Mouse (Mus musculus) thymus, adult 2 months (tissue): Measurements from ENCODE around the gene Zfp526. TPM values are rescaled to one million over a fixed set of nuclear protein-coding genes. Genes with fewer than 3 reads are reported as not detected.
A peak's percentile ranks its signal among the peaks of the same experiment; 100 is the strongest.

ENCODE experiments used
- DNase-seq: peaks from one replicate; pipeline ENCODE4 v3.0.0; 2021
- H3K27ac ChIP-seq: fragments of 200-500 bp; 2 replicates; pipeline ENCODE4 v1.5.1; 2012; ENCODE audit warnings: low read length, control low read depth; ENCODE audit not compliant: control insufficient read depth, insufficient read depth
- H3K27me3 ChIP-seq: fragments of 200-500 bp; 2 replicates; pipeline ENCODE4 v1.6.1; 2012; ENCODE audit warnings: mild to moderate bottlenecking, low read length, moderate library complexity, mixed read lengths; ENCODE audit not compliant: control insufficient read depth, insufficient read depth
- H3K36me3 ChIP-seq: fragments of 200-500 bp; 2 replicates; pipeline ENCODE4 v1.6.1; 2012; ENCODE audit warnings: mild to moderate bottlenecking, low read length, moderate library complexity; ENCODE audit not compliant: control insufficient read depth, insufficient read depth
- H3K4me1 ChIP-seq: fragments of 200-500 bp; replicated peaks from 2 replicates; pipeline ENCODE4 v1.6.1; 2012; ENCODE audit warnings: low read length; ENCODE audit not compliant: control insufficient read depth, insufficient read depth
- H3K4me3 ChIP-seq: fragments of 200-500 bp; 2 replicates; pipeline ENCODE4 v1.5.1; 2012; ENCODE audit warnings: mild to moderate bottlenecking, low read length, control low read depth, moderate library complexity; ENCODE audit not compliant: control insufficient read depth, insufficient read depth
- CTCF ChIP-seq: fragments of 200-500 bp; IDR thresholded peaks from 2 replicates; pipeline ENCODE4 v1.5.1; 2012; ENCODE audit warnings: mild to moderate bottlenecking, control low read depth, low read length, moderate library complexity, borderline replicate concordance; ENCODE audit not compliant: control insufficient read depth, poor library complexity, insufficient read depth; ENCODE audit errors: extremely low read depth
- POLR2A ChIP-seq: fragments of 200-500 bp; IDR thresholded peaks from 2 replicates; pipeline ENCODE4 v1.6.1; 2012; ENCODE audit warnings: mild to moderate bottlenecking, low read length, control low read depth, moderate library complexity; ENCODE audit not compliant: control insufficient read depth, poor library complexity, insufficient read depth; ENCODE audit errors: extremely low read depth
- WGBS: fragments of 180-500 bp; shearing (Covaris S2); methylation state at CpG from one replicate; pipeline ENCODE4 v1.1.7; 2018; 5-methylcytosine and 5-hydroxymethylcytosine counted together
- polyA plus RNA-seq: library from polyadenylated mRNA; depleted of rRNA; stranded (reverse); fragments of >200 nt; gene quantifications from 2 replicates; pipeline ENCODE4 v1.2.3, GENCODE M21; 2012

Gene Zfp526
- polyA plus RNA-seq, 1 experiment, result 38.2 TPM

- H3K4me1 ChIP-seq, result peaks cover 26% of the 10 kb centered on the region
- peak; percentile 16; the same call in 1 of the 2 replicates for TF ChIP-seq POLR2A
- 0 out of 2 replicates have a peak, but pooled peaks have one; percentile 34 for TF ChIP-seq CTCF
- H3K36me3 ChIP-seq, result no peaks in the 10 kb centered on the region
- H3K4me3 ChIP-seq, result peak within 1 kb of the TSS; percentile 77
- peak; percentile 99 for DNase-seq
- WGBS, result under 1% methylated on average over 29 of the region's 29 CpGs
- H3K27ac ChIP-seq, result peak within 1 kb of the TSS; percentile 84
- no peaks in the 10 kb centered on the region for H3K27me3 ChIP-seq
Measured at GRCm38 (mm10) chr7:25267301-25267750, 46.1 kb downstream of the Zfp526 start, which contains the start of gene Cic. Gene Cic (plus strand): TSS chr7:25267704.

DNA sequence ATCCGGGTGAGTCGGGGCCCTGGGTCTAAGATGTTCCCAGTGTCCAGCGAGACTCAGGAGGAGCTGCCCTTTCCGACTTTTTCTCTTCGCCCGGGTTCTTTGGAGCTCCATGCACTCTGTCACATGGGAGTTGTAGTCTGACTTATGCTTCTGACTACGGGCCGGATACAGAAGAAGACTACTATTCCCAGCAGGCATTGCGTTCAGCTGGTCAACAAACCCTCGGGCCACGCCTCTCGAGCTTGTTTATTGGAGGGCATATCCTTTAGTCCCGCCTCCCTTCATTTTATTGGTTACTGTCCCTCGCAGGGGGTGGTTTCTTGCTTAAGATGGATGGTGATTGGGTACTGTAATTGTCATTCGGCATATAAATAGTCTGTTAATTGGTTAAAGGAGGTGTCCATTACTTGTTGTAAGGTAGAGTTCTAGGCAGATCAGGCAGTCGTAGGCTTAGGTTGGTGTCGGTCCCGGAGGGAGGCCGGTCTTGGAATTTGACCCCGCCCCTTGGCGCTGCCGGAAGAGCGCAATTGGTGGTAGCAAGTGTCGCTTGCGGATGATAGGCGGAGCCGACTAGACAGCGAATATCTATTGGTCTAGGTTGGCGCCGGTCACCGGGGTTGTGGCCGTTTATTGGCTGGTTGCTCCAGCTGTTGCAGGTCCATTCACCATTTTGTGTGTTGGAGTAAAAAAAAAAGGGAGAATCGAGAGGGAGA, 46.7 kb downstream of the Zfp526 start:
- Histone ChIP-seq H3K4me3 (peak overlapping the region; percentile 77), H3K4me1 (peaks cover 26% of the 10 kb centered on the region), H3K36me3 (no peaks in the 10 kb centered on the region), H3K27me3 (no peaks in the 10 kb centered on the region), H3K27ac (peak overlapping the region; percentile 84)
- TF ChIP-seq POLR2A (peak; percentile 39), CTCF (0 out of 2 replicates have a peak, but pooled peaks have one; percentile 50)
- DNase-seq, result peak; percentile 98
- WGBS, result under 1% methylated on average over 33 of the region's 33 CpGs

- peak overlapping the region; percentile 84 for H3K27ac ChIP-seq
- TF ChIP-seq CTCF (no peak), POLR2A (no peak)
- no peaks in the 10 kb centered on the region for H3K36me3 ChIP-seq
- 1% methylated on average over 7 of the region's 7 CpGs for WGBS
- no peaks in the 10 kb centered on the region for H3K27me3 ChIP-seq
- DNase-seq, result no peak
- H3K4me3 ChIP-seq, result peak overlapping the region; percentile 77
- peaks cover 32% of the 10 kb centered on the region for H3K4me1 ChIP-seq
Measured at GRCm38 (mm10) chr7:25268588-25268987, 47.4 kb downstream of the Zfp526 start.

DNA sequence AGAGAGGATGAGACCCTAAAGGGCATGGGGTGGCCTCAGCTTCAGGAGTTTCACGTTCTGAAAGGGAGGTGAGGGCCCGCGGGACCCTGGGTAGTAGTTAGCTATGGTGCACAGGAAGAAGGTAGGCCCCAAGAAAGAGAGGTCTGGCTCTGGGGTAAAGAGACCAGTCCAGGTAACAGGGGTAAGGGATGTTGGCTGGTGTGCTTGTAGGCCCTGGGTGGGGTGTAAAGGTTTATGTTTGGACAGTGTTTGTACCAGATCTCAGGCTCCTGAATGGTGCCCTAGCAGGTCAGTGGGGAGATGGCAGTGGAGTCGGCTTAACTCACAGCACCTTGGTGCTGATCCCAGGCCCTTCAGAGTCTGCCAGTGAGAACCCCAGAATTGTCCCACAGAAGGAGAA, 47.8 kb downstream of the Zfp526 start:
- no peaks in the 10 kb centered on the region for H3K27me3 ChIP-seq
- TF ChIP-seq CTCF, result no peak
- no peak for TF ChIP-seq POLR2A
- no peaks in the 10 kb centered on the region for H3K36me3 ChIP-seq
- peak overlapping the region; percentile 77 for H3K4me3 ChIP-seq
- H3K4me1 ChIP-seq, result peaks cover 36% of the 10 kb centered on the region
- WGBS, result 4% methylated on average over 4 of the region's 4 CpGs
- peak overlapping the region; percentile 84 for H3K27ac ChIP-seq
- DNase-seq, result no peak

GRCm38 (mm10) chr7:25269545-25270271, 48.5 kb downstream of the Zfp526 start:
- no peak for DNase-seq
- TF ChIP-seq CTCF (no peak), POLR2A (no peak)
- H3K4me3 ChIP-seq, result peak overlapping the region; percentile 77
- 15% methylated on average over 8 of the region's 8 CpGs for WGBS
- peak overlapping the region; percentile 84 for H3K27ac ChIP-seq
- peaks cover 43% of the 10 kb centered on the region for H3K4me1 ChIP-seq
- H3K36me3 ChIP-seq, result no peaks in the 10 kb centered on the region
- no peaks in the 10 kb centered on the region for H3K27me3 ChIP-seq

GRCm38 (mm10) chr7:25270652-25271633, 49.7 kb downstream of the Zfp526 start:
- Histone ChIP-seq H3K27me3 (no peaks in the 10 kb centered on the region), H3K36me3 (no peaks in the 10 kb centered on the region), H3K4me1 (peaks cover 54% of the 10 kb centered on the region), H3K27ac (no peak overlapping the region; the same call in 1 of the 2 replicates), H3K4me3 (no peak overlapping the region)
- no peak for TF ChIP-seq CTCF
- no peak for TF ChIP-seq POLR2A
- DNase-seq, result no peak
- WGBS, result 95% methylated on average over 35 of the region's 35 CpGs
